Mouse (Mus musculus): ENCODE results near the gene Macrod1. TPM values are rescaled to one million over a fixed set of nuclear protein-coding genes. Genes with fewer than 3 reads are reported as not detected.

Macrod1 gene
- polyA plus RNA-seq (2014; fragmentation: Nextera tagmentation; extraction: Ambion mirVana) = 11.0 and 11.4 TPM in 2 replicates

DNA sequence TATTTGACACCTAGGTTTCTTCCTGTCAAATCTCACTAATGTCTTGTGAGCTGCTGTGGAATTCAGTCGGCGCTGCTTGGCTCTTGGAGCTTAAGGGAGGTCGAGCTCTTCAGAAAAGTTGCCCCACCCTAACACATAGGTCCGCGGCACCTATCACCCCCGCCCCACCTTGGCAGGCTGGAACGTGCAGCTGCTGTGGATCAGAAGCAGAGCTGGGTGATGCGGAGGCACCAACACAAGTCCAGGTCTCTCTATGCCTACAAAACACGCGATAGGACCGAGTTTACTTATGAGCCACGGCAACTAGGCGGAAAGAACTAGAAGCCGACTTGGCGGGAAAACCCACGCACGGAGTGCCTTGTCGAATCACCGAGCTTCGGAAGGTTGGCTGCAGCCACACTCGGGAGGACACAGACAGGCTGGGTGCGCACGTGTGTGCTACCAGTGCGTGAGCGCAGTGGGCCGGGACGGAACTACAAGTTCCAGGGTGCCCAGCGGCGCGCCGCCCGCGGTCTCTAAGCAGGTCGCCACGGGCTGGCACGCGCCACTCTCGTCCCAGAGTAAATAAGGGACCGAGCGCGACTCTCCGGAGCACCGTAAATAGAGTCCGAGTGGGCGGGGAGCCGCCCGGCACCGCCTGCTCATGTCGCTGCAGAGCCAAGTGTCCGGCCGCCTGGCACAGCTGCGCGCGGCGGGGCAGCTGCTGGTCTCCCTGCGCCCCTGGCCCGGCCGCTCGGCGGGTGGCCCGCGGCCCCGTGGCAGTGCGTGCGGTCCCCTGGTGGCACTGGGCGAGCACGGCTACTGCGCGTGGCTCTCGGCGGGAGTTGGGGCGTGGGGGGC, at the start of gene Macrod1:
Macrod1 (plus strand) TSS at position 563 of the 840 bp plus-strand sequence.
- Histone ChIP-seq H3K36me3 (ENCODE audit: insufficient read depth) (no peaks in the 10 kb centered on the region), H3K9ac (peak within 1 kb of the TSS; percentile 64), H3K4me3 (ENCODE audit: low read depth, low read length) (peak within 1 kb of the TSS; percentile 67), H3K9me3 (ENCODE audit: low read depth, low read length) (no peaks in the 10 kb centered on the region), H3K27ac (ENCODE audit: low read depth) (peak within 1 kb of the TSS; percentile 24; the same call in 1 of the 2 replicates), H3K4me2 (peak within 1 kb of the TSS; percentile 99), H3K27me3 (ENCODE audit: insufficient read depth, low read length) (no peaks in the 10 kb centered on the region), H3K4me1 (ENCODE audit: insufficient read depth) (peaks cover 15% of the 10 kb centered on the region)
- under 1% methylated on average over 68 of the region's 72 CpGs for WGBS
- ATAC-seq (ENCODE audit: insufficient read depth) (peak; percentile 73), DNase-seq (peak; percentile 77)
- no peak; the same call in 1 of the 2 replicates for TF ChIP-seq CTCF (IDR thresholded peaks at IDR 0.05; ENCODE audit: low read depth)

DNA sequence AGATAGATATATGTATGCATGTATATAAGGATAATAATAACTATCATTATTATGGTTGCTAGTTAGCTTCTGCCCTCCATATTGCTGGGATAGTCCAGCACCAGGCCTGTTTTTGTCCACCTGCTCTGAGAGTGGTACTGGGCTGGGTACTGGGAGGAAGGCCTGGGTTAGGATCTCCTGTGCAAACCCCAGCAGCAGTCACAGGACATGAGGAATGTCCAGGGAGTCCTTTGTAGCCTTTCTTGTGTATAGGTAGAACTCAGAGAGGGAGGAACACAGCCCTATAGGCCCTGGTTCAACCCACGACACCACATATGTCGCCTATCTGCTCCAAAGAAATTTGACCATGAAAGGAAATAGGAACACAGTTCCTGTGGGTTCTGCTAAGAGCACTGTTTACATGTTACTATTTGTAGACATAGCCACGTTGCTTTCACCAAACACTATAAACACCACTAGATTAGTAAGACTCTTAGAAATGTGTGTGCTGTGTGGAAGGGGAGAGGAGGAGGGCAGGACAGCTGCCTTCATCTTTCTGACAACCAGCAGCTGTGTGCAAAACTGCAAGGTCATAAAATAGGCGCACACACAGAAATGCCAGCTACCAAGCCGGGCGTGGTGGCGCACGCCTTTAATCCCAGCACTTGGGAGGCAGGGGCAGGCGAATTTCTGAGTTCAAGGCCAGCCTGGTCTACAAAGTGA, 49.6 kb upstream of the Macrod1 start:
- ATAC-seq (ENCODE audit: insufficient read depth) = peak; percentile 63; the same call in 1 of the 2 replicates
- 70% methylated on average over 9 of the region's 9 CpGs for WGBS
- TF ChIP-seq CTCF (IDR thresholded peaks at IDR 0.05; ENCODE audit: low read depth) = no peak

DNA sequence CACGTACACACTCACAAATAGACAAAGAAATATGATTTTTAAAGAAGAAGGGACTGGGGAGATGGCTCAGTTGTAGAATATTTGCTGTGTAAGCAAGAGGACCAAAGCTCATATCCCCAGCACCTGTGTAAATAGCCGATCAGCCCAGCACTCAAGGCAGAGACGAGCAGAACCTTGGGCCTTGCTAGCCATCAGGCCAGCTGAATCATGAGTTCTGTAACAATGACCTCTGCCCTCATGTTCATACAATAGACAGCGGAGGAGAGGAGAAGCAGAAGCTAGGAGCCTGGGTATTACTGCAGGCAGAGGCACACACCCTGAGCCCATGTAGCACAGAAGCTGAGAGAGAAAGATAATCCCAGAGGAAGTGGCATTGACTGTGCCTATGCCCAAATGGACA, 44.2 kb upstream of the Macrod1 start:
- Histone ChIP-seq H3K9me3 (ENCODE audit: low read depth, low read length) (no peaks in the 10 kb centered on the region), H3K27ac (ENCODE audit: low read depth) (no peak overlapping the region), H3K4me3 (ENCODE audit: low read depth, low read length) (no peak overlapping the region), H3K4me2 (no peak overlapping the region), H3K9ac (no peak overlapping the region), H3K27me3 (ENCODE audit: insufficient read depth, low read length) (no peaks in the 10 kb centered on the region), H3K4me1 (ENCODE audit: insufficient read depth) (no peaks in the 10 kb centered on the region), H3K36me3 (ENCODE audit: insufficient read depth) (0 out of 2 replicates have a peak, but pooled peaks cover 18% of the 10 kb centered on the region)
- DNase-seq = no peak
- no peak for ATAC-seq (ENCODE audit: insufficient read depth)
- 55% methylated on average over 4 of the region's 4 CpGs for WGBS
- TF ChIP-seq CTCF (IDR thresholded peaks at IDR 0.05; ENCODE audit: low read depth) = no peak

More for the DNA sequence above, 49.6 kb upstream of the Macrod1 start:
- Histone ChIP-seq H3K4me1 (ENCODE audit: insufficient read depth) (no peaks in the 10 kb centered on the region), H3K9ac (no peak overlapping the region), H3K4me3 (ENCODE audit: low read depth, low read length) (no peak overlapping the region), H3K36me3 (ENCODE audit: insufficient read depth) (no peaks in the 10 kb centered on the region), H3K4me2 (no peak overlapping the region), H3K9me3 (ENCODE audit: low read depth, low read length) (no peaks in the 10 kb centered on the region), H3K27me3 (ENCODE audit: insufficient read depth, low read length) (no peaks in the 10 kb centered on the region), H3K27ac (ENCODE audit: low read depth) (0 out of 2 replicates have a peak overlapping the region, but pooled peaks have one; percentile 2)
- DNase-seq = peak; percentile 27

DNA sequence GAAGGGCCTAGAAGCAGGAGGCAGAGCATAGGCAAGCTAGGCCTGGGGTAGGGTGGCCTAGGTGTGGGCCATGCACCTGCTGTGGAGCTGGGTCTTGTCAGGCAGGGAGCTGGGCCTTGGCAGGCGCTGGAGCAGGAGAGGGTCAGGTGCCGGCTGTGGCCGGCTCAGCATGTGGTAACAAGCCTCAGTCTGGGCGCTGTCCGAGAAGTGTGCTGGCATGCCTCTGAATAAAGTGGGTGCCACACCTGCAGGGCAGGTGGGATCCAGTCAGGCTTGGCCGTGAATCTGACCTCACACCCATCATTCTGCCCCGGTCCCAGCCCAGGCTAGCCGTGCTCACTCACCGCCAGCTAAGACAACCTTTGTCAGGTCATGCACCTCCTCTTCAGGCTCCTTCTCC, 42.6 kb upstream of the Macrod1 start:
- H3K4me3 ChIP-seq (ENCODE audit: low read depth, low read length) = no peak overlapping the region
- H3K9me3 ChIP-seq (ENCODE audit: low read depth, low read length) = no peaks in the 10 kb centered on the region
- no peak overlapping the region for H3K4me2 ChIP-seq
- ATAC-seq (ENCODE audit: insufficient read depth) = no peak
- H3K4me1 ChIP-seq (ENCODE audit: insufficient read depth) = no peaks in the 10 kb centered on the region
- TF ChIP-seq CTCF (IDR thresholded peaks at IDR 0.05; ENCODE audit: low read depth) = no peak
- WGBS = 86% methylated on average over 9 of the region's 9 CpGs
- H3K27ac ChIP-seq (ENCODE audit: low read depth) = no peak overlapping the region
- H3K9ac ChIP-seq = no peak overlapping the region
- H3K36me3 ChIP-seq (ENCODE audit: insufficient read depth) = peaks cover 29% of the 10 kb centered on the region
- DNase-seq = no peak
- no peaks in the 10 kb centered on the region for H3K27me3 ChIP-seq (ENCODE audit: insufficient read depth, low read length)

DNA sequence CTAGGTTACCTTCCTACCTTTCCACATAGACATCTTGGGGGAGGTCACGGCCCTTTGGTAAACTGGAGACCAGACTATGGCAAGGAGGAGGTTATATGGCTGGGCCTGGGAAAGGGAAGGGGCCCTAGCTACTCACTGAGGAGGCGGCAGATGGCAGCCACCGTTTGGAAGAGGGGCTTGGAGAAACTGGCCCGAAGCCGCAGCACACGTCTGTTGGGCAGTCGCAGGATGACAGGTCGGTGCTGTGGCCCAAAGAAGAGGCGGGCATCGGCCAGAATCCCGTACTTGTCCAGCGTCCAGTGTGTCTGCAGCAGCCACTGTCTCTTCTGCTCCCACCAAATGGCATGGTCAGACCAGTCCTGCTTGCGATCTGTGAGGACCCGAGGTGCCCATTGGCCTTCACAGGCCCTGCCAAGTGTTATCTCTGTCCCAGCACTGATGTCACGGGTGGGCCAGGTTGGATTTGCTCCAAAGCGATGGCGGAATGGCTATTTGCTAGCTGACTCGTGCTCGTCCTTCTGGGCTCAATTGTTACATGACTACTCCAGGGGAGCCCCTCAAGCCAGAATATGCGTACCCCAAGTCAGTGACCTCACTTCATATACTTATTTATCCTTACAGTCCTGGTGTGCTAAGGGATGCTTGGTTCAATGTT, 42.0 kb upstream of the Macrod1 start:
- TF ChIP-seq CTCF (IDR thresholded peaks at IDR 0.05; ENCODE audit: low read depth) = no peak
- DNase-seq = no peak
- 87% methylated on average over 20 of the region's 20 CpGs for WGBS
- Histone ChIP-seq H3K9me3 (ENCODE audit: low read depth, low read length) (no peaks in the 10 kb centered on the region), H3K9ac (no peak overlapping the region), H3K4me2 (no peak overlapping the region), H3K27me3 (ENCODE audit: insufficient read depth, low read length) (no peaks in the 10 kb centered on the region), H3K27ac (ENCODE audit: low read depth) (no peak overlapping the region), H3K4me1 (ENCODE audit: insufficient read depth) (no peaks in the 10 kb centered on the region), H3K4me3 (ENCODE audit: low read depth, low read length) (no peak overlapping the region), H3K36me3 (ENCODE audit: insufficient read depth) (peaks cover 35% of the 10 kb centered on the region)
- ATAC-seq (ENCODE audit: insufficient read depth) = no peak

DNA sequence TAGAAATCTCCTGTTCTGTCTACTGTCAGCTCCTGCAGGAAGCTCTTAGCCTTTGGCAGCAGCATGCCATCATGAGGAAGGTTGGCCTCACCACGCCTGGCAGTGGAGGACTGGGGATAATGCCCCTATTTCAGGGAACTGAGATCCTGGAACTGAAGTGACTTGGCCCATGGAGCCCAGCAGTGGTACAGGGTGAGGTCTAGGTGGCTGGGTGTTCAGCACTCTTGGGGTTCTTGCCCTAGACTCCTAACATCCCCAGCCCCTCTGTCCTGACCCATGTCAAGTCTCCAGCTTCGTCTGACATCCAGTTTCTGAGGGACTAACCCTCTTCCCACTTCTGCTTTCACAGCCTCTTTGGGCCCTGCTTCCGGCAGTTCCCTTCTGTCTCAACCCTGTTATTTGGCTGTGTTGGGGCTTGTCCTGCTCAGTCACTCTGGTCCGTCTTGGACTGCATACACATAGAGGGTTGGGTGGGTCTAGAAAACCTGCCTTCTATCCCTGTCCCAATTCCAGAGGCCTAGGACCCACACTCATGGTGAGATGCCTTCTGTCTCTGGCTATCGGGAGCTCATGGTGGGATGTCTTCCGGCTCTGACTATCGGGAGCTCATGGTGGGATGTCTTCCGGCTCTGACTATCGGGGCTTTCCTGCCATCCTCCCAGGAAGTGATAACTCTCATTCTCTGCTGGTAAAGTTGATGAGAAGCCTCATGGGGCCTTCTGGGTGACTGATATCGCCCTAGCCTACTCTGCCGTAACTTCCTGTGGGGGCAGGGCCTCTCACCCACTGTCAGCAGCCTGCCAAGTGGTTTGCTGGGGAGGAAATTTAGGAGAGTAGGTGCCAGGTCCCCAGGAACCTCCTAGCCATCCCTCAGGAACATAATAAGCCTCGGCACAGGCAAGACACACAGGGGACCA, 38.8 kb upstream of the Macrod1 start:
- no peak overlapping the region for H3K9ac ChIP-seq
- H3K27ac ChIP-seq (ENCODE audit: low read depth) = peak overlapping the region; percentile 46; the same call in 1 of the 2 replicates
- DNase-seq (no peak), ATAC-seq (ENCODE audit: insufficient read depth) (no peak)
- no peaks in the 10 kb centered on the region for H3K9me3 ChIP-seq (ENCODE audit: low read depth, low read length)
- peak overlapping the region; percentile 7; the same call in 1 of the 2 replicates for H3K4me2 ChIP-seq
- peaks cover 67% of the 10 kb centered on the region for H3K36me3 ChIP-seq (ENCODE audit: insufficient read depth)
- no peaks in the 10 kb centered on the region for H3K4me1 ChIP-seq (ENCODE audit: insufficient read depth)
- 69% methylated on average over 12 of the region's 12 CpGs for WGBS
- no peaks in the 10 kb centered on the region for H3K27me3 ChIP-seq (ENCODE audit: insufficient read depth, low read length)
- 0 out of 2 replicates have a peak overlapping the region, but pooled peaks have one; percentile 3 for H3K4me3 ChIP-seq (ENCODE audit: low read depth, low read length)
- no peak for TF ChIP-seq CTCF (IDR thresholded peaks at IDR 0.05; ENCODE audit: low read depth)
